Mouse (Mus musculus) kidney, postnatal 25 days (tissue): ENCODE results near the gene Dnajc14.

ENCODE experiments used
- DNase-seq, 2 experiments: peaks; one replicate each; pipeline ENCODE4 v3.0.0; 2021; ENCODE audit warnings: mixed read lengths in 2 of 2

Dnajc14 gene

GRCm38 (mm10) chr10:128803771-128804270, at the start of gene Dnajc14:
Dnajc14 (plus strand) TSS chr10:128804062.
- peak; percentile 66 to 70 for DNase-seq

GRCm38 (mm10) chr10:128772895-128773294, 31.0 kb upstream of the Dnajc14 start:
- DNase-seq, result no peak

GRCm38 (mm10) chr10:128773685-128774084, 30.2 kb upstream of the Dnajc14 start:
- no peak for DNase-seq

- no peak for DNase-seq
These were observed 25.4 kb upstream of the Dnajc14 start for GRCm38 (mm10) chr10:128778441-128778840.

- peak; percentile 85 to 92 for DNase-seq
These were observed 24.7 kb upstream of the Dnajc14 start for GRCm38 (mm10) chr10:128779011-128779795.

- DNase-seq, result no peak
These were observed 23.7 kb upstream of the Dnajc14 start for GRCm38 (mm10) chr10:128780200-128780599.

- DNase-seq, result no peak
These were observed 13.3 kb upstream of the Dnajc14 start, which contains the start of gene Mmp19 for GRCm38 (mm10) chr10:128790398-128791124. Mmp19 (plus strand) TSS chr10:128790910.

- DNase-seq, result no peak
These were observed 11.8 kb upstream of the Dnajc14 start for GRCm38 (mm10) chr10:128792041-128792440.

GRCm38 (mm10) chr10:128793258-128793657, 10.6 kb upstream of the Dnajc14 start:
- no peak for DNase-seq

- DNase-seq, result no peak
These were observed 9.5 kb upstream of the Dnajc14 start for GRCm38 (mm10) chr10:128794391-128794790.

- DNase-seq, result no peak
These were observed 8.3 kb upstream of the Dnajc14 start for GRCm38 (mm10) chr10:128795581-128795980.

- no peak for DNase-seq
These were observed 5.2 kb upstream of the Dnajc14 start for GRCm38 (mm10) chr10:128798676-128799075.

GRCm38 (mm10) chr10:128801981-128802495, 1.8 kb upstream of the Dnajc14 start:
- no peak for DNase-seq

GRCm38 (mm10) chr10:128802956-128803355, 906 bp upstream of the Dnajc14 start:
- no peak for DNase-seq

GRCm38 (mm10) chr10:128803361-128803760, 501 bp upstream of the Dnajc14 start:
- DNase-seq, result no peak

- DNase-seq, result peak; percentile 72 to 77
These were observed 619 bp downstream of the Dnajc14 start, which contains the start of gene Tmem198b for GRCm38 (mm10) chr10:128804271-128805091. Tmem198b (minus strand) TSS chr10:128804370.

- DNase-seq, result peak; percentile 98 to 99
These were observed 1.5 kb downstream of the Dnajc14 start for GRCm38 (mm10) chr10:128805092-128806000.

GRCm38 (mm10) chr10:128806086-128806485, 2.2 kb downstream of the Dnajc14 start:
- no peak for DNase-seq

- DNase-seq, result no peak
These were observed 3.2 kb downstream of the Dnajc14 start for GRCm38 (mm10) chr10:128807018-128807417.

GRCm38 (mm10) chr10:128817033-128817432, 13.2 kb downstream of the Dnajc14 start, which contains the start of gene Sarnp:
Sarnp (plus strand) TSS chr10:128817333.
- no peak for DNase-seq

GRCm38 (mm10) chr10:128820217-128820616, 16.4 kb downstream of the Dnajc14 start:
- no peak for DNase-seq
